Mouse (Mus musculus) right cerebral cortex, postnatal 4 days (tissue): Measurements from ENCODE around the gene S1pr1.

Experiments
- DNase-seq: peaks from one replicate; pipeline ENCODE4 v3.0.0-alpha.2; 2022

Gene S1pr1

GRCm38 (mm10) chr3:115711924-115712807, 2.7 kb downstream of the S1pr1 start:
- no peak for DNase-seq

GRCm38 (mm10) chr3:115711393-115711792, 3.5 kb downstream of the S1pr1 start:
- DNase-seq, result no peak

GRCm38 (mm10) chr3:115710051-115710450, 4.8 kb downstream of the S1pr1 start:
- no peak for DNase-seq

GRCm38 (mm10) chr3:115709118-115709574, 5.7 kb downstream of the S1pr1 start:
- no peak for DNase-seq

- DNase-seq, result no peak
These were observed 8.1 kb downstream of the S1pr1 start for GRCm38 (mm10) chr3:115706736-115707135.

- DNase-seq, result no peak
These were observed 10.5 kb downstream of the S1pr1 start for GRCm38 (mm10) chr3:115704254-115704908.

- DNase-seq, result no peak
These were observed 11.2 kb downstream of the S1pr1 start for GRCm38 (mm10) chr3:115703720-115704119.

- DNase-seq, result no peak
These were observed 12.8 kb downstream of the S1pr1 start for GRCm38 (mm10) chr3:115702089-115702488.

GRCm38 (mm10) chr3:115695194-115695891, 19.5 kb downstream of the S1pr1 start:
- DNase-seq, result no peak

- DNase-seq, result no peak
These were observed 20.7 kb downstream of the S1pr1 start for GRCm38 (mm10) chr3:115694168-115694567.

- DNase-seq, result no peak
These were observed 21.5 kb downstream of the S1pr1 start for GRCm38 (mm10) chr3:115693390-115693789.

GRCm38 (mm10) chr3:115692857-115693256, 22.0 kb downstream of the S1pr1 start:
- DNase-seq, result no peak

GRCm38 (mm10) chr3:115692384-115692783, 22.5 kb downstream of the S1pr1 start:
- DNase-seq, result no peak

GRCm38 (mm10) chr3:115689920-115690319, 25.0 kb downstream of the S1pr1 start:
- no peak for DNase-seq

- no peak for DNase-seq
These were observed 25.5 kb downstream of the S1pr1 start for GRCm38 (mm10) chr3:115689352-115689751.

GRCm38 (mm10) chr3:115687821-115688220, 27.1 kb downstream of the S1pr1 start:
- DNase-seq, result no peak

GRCm38 (mm10) chr3:115682328-115683088, 32.4 kb downstream of the S1pr1 start:
- DNase-seq, result no peak

GRCm38 (mm10) chr3:115681184-115681583, 33.7 kb downstream of the S1pr1 start:
- DNase-seq, result no peak

GRCm38 (mm10) chr3:115679022-115679421, 35.9 kb downstream of the S1pr1 start:
- no peak for DNase-seq

GRCm38 (mm10) chr3:115675546-115676535, 39.0 kb downstream of the S1pr1 start:
- DNase-seq, result no peak

- DNase-seq, result no peak
These were observed 40.2 kb downstream of the S1pr1 start for GRCm38 (mm10) chr3:115674665-115675064.
